Mouse (Mus musculus) retina, postnatal 7 days (tissue): ENCODE results near the gene Il34.

Source experiments
- DNase-seq: peaks from one replicate; pipeline ENCODE4 v3.0.0-alpha.2; 2012; ENCODE audit warnings: low read depth, low spot score

The Il34 gene

GRCm38 (mm10) chr8:110805669-110806068, at the start of gene Il34:
TSS of gene Il34 (minus strand) at chr8:110805924.
- DNase-seq: no peak

- no peak for DNase-seq
Observed at GRCm38 (mm10) chr8:110851186-110851585, 45.5 kb upstream of the Il34 start.

- DNase-seq: no peak
Observed at GRCm38 (mm10) chr8:110847645-110848495, 42.1 kb upstream of the Il34 start.

- no peak for DNase-seq
Observed at GRCm38 (mm10) chr8:110847171-110847549, 41.4 kb upstream of the Il34 start.

- peak; percentile 87 for DNase-seq
Observed at GRCm38 (mm10) chr8:110846405-110847170, 40.9 kb upstream of the Il34 start, which contains the start of the genes Cog4 and Sf3b3. TSS of gene Cog4 (plus strand) at chr8:110846600. TSS of gene Sf3b3 (minus strand) at chr8:110846787.

- DNase-seq: no peak
Observed at GRCm38 (mm10) chr8:110845821-110846404, 40.2 kb upstream of the Il34 start.

GRCm38 (mm10) chr8:110844941-110845340, 39.2 kb upstream of the Il34 start:
- no peak for DNase-seq

- no peak for DNase-seq
Observed at GRCm38 (mm10) chr8:110843207-110843606, 37.5 kb upstream of the Il34 start.

- no peak for DNase-seq
Observed at GRCm38 (mm10) chr8:110842012-110842574, 36.4 kb upstream of the Il34 start.

GRCm38 (mm10) chr8:110831956-110832355, 26.2 kb upstream of the Il34 start:
- no peak for DNase-seq

GRCm38 (mm10) chr8:110828511-110828910, 22.8 kb upstream of the Il34 start:
- DNase-seq: no peak

GRCm38 (mm10) chr8:110824861-110825260, 19.1 kb upstream of the Il34 start:
- DNase-seq: no peak

GRCm38 (mm10) chr8:110821960-110822359, 16.2 kb upstream of the Il34 start:
- no peak for DNase-seq

- DNase-seq: no peak
Observed at GRCm38 (mm10) chr8:110820257-110820656, 14.5 kb upstream of the Il34 start.

- DNase-seq: no peak
Observed at GRCm38 (mm10) chr8:110818593-110818992, 12.9 kb upstream of the Il34 start.

GRCm38 (mm10) chr8:110816990-110817389, 11.3 kb upstream of the Il34 start:
- no peak for DNase-seq

GRCm38 (mm10) chr8:110815308-110815707, 9.6 kb upstream of the Il34 start:
- DNase-seq: no peak

GRCm38 (mm10) chr8:110813081-110813812, 7.5 kb upstream of the Il34 start:
- DNase-seq: no peak

GRCm38 (mm10) chr8:110812349-110813080, 6.8 kb upstream of the Il34 start:
- no peak for DNase-seq

- no peak for DNase-seq
Observed at GRCm38 (mm10) chr8:110811793-110812192, 6.1 kb upstream of the Il34 start.

GRCm38 (mm10) chr8:110811116-110811515, 5.4 kb upstream of the Il34 start:
- DNase-seq: no peak
